Mouse (Mus musculus) brown adipose tissue, adult 24 weeks (tissue): ENCODE data around the gene Yy1. TPM values are rescaled to one million over a fixed set of nuclear protein-coding genes. Genes with fewer than 3 reads are reported as not detected.

Experiments
- H3K27ac ChIP-seq: fragments of 200-500 bp; replicated peaks from 2 replicates; pipeline ENCODE4 v1.5.1; 2012; ENCODE audit warnings: low read depth, mild to moderate bottlenecking, low read length
- H3K4me1 ChIP-seq: fragments of 200-500 bp; 2 replicates; pipeline ENCODE4 v1.6.1; 2012; ENCODE audit warnings: low read length, mixed read lengths; ENCODE audit not compliant: control insufficient read depth, insufficient read depth, insufficient read length
- H3K4me3 ChIP-seq: fragments of 200-500 bp; 2 replicates; pipeline ENCODE4 v1.5.1; 2012; ENCODE audit warnings: low read depth, mild to moderate bottlenecking, low read length, moderate library complexity; ENCODE audit not compliant: insufficient read depth
- polyA plus RNA-seq: library from polyadenylated mRNA; stranded (reverse); fragments of >200 nt; gene quantifications from 2 replicates; pipeline ENCODE4 v1.2.4, GENCODE M21; 2012; ENCODE audit not compliant: missing spikeins, insufficient read depth, insufficient read length

The Yy1 gene
- polyA plus RNA-seq, 1 experiment, result 29.0 TPM

GRCm38 (mm10) chr12:108794979-108795537, 2.3 kb downstream of the Yy1 start:
- Histone ChIP-seq H3K27ac (peak overlapping the region; percentile 88), H3K4me3 (peak overlapping the region; percentile 98), H3K4me1 (peaks cover 5% of the 10 kb centered on the region; the same call in 1 of the 2 replicates)

GRCm38 (mm10) chr12:108801613-108802012, 8.8 kb downstream of the Yy1 start:
- Histone ChIP-seq H3K4me1 (peaks cover 22% of the 10 kb centered on the region), H3K27ac (peak overlapping the region; percentile 36; the same call in 1 of the 2 replicates), H3K4me3 (no peak overlapping the region)

GRCm38 (mm10) chr12:108804388-108804787, 11.6 kb downstream of the Yy1 start:
- Histone ChIP-seq H3K27ac (no peak overlapping the region), H3K4me1 (peaks cover 22% of the 10 kb centered on the region), H3K4me3 (no peak overlapping the region)

GRCm38 (mm10) chr12:108808465-108808864, 15.7 kb downstream of the Yy1 start:
- Histone ChIP-seq H3K27ac (no peak overlapping the region), H3K4me3 (no peak overlapping the region), H3K4me1 (peaks cover 6% of the 10 kb centered on the region)

- H3K4me3 ChIP-seq, result no peak overlapping the region
- H3K27ac ChIP-seq, result no peak overlapping the region
- peaks cover 6% of the 10 kb centered on the region for H3K4me1 ChIP-seq
Measured at GRCm38 (mm10) chr12:108809771-108810170, 17.0 kb downstream of the Yy1 start.

GRCm38 (mm10) chr12:108810309-108810708, 17.5 kb downstream of the Yy1 start:
- H3K4me3 ChIP-seq, result no peak overlapping the region
- H3K4me1 ChIP-seq, result peaks cover 3% of the 10 kb centered on the region
- no peak overlapping the region for H3K27ac ChIP-seq

- no peaks in the 10 kb centered on the region for H3K4me1 ChIP-seq
- H3K27ac ChIP-seq, result no peak overlapping the region
- H3K4me3 ChIP-seq, result no peak overlapping the region
Measured at GRCm38 (mm10) chr12:108811133-108811532, 18.4 kb downstream of the Yy1 start.

- Histone ChIP-seq H3K27ac (no peak overlapping the region), H3K4me1 (no peaks in the 10 kb centered on the region), H3K4me3 (no peak overlapping the region)
Measured at GRCm38 (mm10) chr12:108812463-108812862, 19.7 kb downstream of the Yy1 start.

GRCm38 (mm10) chr12:108814470-108814869, 21.7 kb downstream of the Yy1 start:
- Histone ChIP-seq H3K4me3 (no peak overlapping the region), H3K4me1 (no peaks in the 10 kb centered on the region), H3K27ac (no peak overlapping the region)

GRCm38 (mm10) chr12:108816569-108816968, 23.8 kb downstream of the Yy1 start:
- no peak overlapping the region for H3K4me3 ChIP-seq
- no peaks in the 10 kb centered on the region for H3K4me1 ChIP-seq
- H3K27ac ChIP-seq, result no peak overlapping the region

GRCm38 (mm10) chr12:108820461-108820860, 27.7 kb downstream of the Yy1 start:
- Histone ChIP-seq H3K27ac (no peak overlapping the region), H3K4me1 (no peaks in the 10 kb centered on the region), H3K4me3 (no peak overlapping the region)

- H3K4me3 ChIP-seq, result no peak overlapping the region
- peaks cover 2% of the 10 kb centered on the region; the same call in 1 of the 2 replicates for H3K4me1 ChIP-seq
- H3K27ac ChIP-seq, result no peak overlapping the region
Measured at GRCm38 (mm10) chr12:108823036-108823435, 30.3 kb downstream of the Yy1 start.

GRCm38 (mm10) chr12:108824225-108824874, 31.6 kb downstream of the Yy1 start:
- Histone ChIP-seq H3K4me1 (peaks cover 2% of the 10 kb centered on the region; the same call in 1 of the 2 replicates), H3K4me3 (no peak overlapping the region), H3K27ac (no peak overlapping the region)

- H3K4me3 ChIP-seq, result no peak overlapping the region
- no peak overlapping the region for H3K27ac ChIP-seq
- H3K4me1 ChIP-seq, result peaks cover 2% of the 10 kb centered on the region; the same call in 1 of the 2 replicates
Measured at GRCm38 (mm10) chr12:108825561-108826224, 32.9 kb downstream of the Yy1 start.

GRCm38 (mm10) chr12:108826282-108826957, 33.6 kb downstream of the Yy1 start:
- H3K4me3 ChIP-seq, result no peak overlapping the region
- H3K4me1 ChIP-seq, result peaks cover 2% of the 10 kb centered on the region; the same call in 1 of the 2 replicates

More at GRCm38 (mm10) chr12:108826282-108826957, 33.6 kb downstream of the Yy1 start:
- no peak overlapping the region for H3K27ac ChIP-seq
